Mouse (Mus musculus): ENCODE measurements at regions not wholly inside any gene's neighbourhood (a gene's known extent, or its start where the extent isn't known, plus 50 kb on each side); places are given as distances from the start of the nearest gene placed in this dataset.

- TF ChIP-seq POLR2A (IDR thresholded peaks at IDR 0.05; ENCODE audit: low read depth, low read length) (no peak), CTCF (IDR thresholded peaks at IDR 0.05; ENCODE audit: borderline replicate concordance, insufficient read depth, low read length) (no peak)
These were observed 80.4 kb upstream of the Bcor start for GRCm38 (mm10) chrX:12240505-12241011.

Measured in embryonic fibroblast, embryonic 13.5 days (primary cell).